Mouse (Mus musculus) mouse embryonic stem cell (cell line): Measurements from ENCODE around the gene Cyp46a1.

Experiments used
- in situ Hi-C, 2 experiments: fragments of 300-500 bp; cut with MboI; formaldehyde crosslinking; loops; 1 replicate in 1 of 2; 3 replicates in 1 of 2; pipeline ENCODE4 v1.14.3; 2019 to 2020; ENCODE audit warnings: low sequenced_read_pairs in 2 of 2, low pct_unique_long_range_greater_than_20kb in 1 of 2, mixed read lengths in 1 of 2; ENCODE audit not compliant: unreplicated experiment in 1 of 2

The Cyp46a1 gene

DNA sequence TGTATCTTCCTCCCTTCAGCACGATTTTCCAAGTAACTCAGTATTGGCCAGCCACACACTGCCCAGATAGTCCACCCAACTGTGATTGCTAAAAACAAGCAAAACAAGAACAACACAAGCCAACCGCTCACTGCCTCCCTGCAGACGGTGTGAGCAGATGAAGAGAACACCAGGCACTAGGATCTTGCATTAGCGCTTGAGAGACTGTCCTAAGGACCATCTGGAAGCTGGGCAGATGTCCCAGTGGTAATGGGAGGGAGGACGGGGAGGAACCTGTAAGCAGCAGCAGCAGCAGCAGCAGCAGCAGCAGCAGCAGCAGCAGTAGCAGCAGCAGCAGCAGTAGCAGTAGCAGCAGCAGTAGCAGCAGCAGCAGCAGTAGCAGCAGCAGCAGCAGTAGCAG lies 14.8 kb downstream of the Cyp46a1 start:
- in situ Hi-C loops = no loop called here

DNA sequence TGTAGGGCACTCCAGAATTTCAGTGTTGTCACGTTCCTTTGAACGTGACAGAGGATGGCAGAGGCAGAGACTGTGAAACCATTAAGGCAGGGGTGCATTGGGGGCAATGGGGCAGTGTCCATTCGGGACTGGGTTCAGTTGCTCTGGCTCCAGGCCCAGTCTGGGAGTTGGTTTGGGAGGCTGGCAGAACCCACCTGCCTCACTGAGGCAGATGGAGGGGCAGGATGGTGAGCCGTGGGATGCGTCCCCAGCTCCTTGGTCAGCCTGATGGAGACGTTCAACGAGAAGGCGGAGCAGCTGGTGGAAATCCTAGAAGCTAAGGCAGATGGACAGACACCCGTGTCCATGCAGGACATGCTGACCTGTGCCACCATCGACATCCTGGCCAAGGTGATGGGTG lies 16.8 kb downstream of the Cyp46a1 start:
- in situ Hi-C loops = no loop called here

DNA sequence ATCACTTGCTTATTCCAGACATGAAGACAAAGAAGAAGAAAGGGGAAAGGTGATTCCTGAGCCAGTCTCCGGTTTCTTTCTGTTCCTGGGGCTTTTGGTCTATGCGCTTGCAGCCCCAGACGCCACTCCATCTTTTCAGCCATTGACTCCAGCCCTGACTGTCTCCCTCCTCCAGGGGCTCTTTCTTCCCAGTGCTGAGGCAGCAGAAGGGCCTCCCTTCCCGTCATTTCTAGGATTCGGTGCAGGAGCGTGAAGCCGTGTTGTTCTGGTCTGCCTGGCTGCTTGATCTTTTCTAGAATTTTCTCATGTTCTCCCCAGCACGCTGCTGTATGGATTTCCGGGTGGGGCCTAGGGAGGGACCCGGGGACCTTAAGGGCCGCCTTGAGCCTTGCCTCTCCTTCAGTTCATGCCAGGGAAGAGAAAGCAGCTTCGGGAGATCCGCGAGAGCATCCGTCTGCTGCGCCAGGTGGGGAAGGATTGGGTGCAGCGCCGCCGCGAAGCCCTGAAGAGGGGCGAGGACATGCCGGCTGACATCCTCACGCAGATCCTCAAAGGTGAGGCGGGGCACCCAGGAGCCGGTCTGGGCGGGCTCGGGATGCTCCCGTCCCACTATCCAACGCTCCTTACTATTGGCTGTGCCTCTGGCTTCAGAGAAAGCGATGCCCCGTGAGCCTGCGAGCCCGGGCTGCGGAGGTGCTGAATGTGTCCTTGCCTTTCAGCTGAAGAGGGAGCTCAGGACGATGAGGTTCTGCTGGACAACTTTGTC lies 18.4 kb downstream of the Cyp46a1 start:
- in situ Hi-C loops = no loop called here

DNA sequence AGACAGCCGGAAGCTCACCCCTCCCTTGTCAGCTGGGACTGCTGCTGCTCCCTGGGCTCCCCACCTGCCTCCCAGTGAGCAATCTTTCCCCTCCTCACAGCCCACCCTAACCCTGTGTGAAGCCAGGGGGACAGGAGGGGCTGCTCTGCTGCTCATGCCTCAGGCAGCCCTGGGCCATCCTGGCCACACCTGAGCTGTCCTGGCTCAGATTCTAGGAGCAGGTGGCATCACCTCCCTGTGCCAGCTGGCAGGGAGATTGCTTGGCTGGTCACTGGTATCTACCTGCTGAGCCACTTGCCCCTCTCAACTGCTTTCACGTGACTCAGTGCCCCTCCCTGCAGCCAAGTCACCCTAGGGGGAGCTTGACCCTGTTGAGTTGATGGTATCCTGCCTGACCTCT lies 20.1 kb downstream of the Cyp46a1 start:
- in situ Hi-C loops = no loop called here

DNA sequence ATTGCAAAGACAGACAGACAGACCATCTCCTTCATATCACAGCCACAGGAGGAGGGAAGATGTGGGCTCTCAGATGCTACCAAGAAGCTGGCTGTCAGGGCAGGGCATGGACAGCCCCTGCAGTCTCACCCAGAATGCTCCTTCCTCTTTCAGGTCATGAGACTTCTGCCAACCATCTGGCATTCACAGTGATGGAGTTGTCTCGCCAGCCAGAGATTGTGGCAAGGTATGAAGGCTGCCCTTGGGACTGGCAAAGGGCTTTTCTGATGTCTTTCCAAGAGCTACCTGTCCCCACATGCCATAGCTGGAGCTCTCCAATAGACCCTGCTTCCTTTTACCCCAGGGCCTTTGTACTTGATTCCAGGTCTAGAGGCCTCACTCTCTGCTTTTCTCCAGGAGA lies 21.1 kb downstream of the Cyp46a1 start:
- in situ Hi-C loops = no loop called here

DNA sequence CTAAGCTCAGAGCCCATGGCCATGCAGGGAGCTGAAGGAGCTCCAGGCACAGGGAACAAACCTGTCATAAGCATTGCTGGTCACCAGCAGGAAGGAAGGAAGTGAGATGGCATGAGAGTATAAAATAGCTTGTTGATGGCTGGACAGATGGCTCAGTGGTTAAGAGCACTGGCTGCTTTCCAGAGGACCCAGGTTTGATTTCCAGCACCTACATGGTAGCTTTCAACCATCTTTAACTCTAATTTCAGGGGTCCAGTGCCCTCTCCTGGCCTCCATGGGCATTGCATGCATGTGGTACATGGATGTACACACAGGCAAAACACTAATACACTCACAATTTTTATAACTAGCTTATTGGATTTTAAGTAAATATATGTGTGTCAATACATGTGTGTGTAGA lies 21.8 kb downstream of the Cyp46a1 start:
- in situ Hi-C loops = no loop called here

DNA sequence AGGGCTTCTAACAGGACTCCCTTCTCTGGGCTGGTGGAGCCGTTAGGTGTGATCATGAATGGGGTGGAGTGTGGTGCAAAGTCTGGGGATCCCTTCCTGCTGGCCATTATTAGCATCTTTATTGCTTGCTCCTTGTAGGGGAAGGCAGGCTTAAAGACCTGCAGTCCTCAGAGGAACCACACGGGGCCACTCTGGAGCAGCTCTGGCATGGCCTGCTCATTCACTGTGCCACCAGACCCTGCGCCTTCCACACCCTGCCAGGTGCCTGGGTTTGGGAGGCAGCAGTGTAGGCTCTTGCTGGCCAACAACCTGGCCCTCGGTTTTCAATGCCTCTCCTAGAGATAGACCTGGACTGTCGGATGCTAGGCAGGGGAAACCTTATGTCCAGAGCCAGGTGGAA lies 29.6 kb downstream of the Cyp46a1 start:
- in situ Hi-C loops = loop anchor here in 1 of 2 experiments (10.0 kb wide), 1 partner anchor 131 kb away; no protein-coding TSS in a partner anchor

DNA sequence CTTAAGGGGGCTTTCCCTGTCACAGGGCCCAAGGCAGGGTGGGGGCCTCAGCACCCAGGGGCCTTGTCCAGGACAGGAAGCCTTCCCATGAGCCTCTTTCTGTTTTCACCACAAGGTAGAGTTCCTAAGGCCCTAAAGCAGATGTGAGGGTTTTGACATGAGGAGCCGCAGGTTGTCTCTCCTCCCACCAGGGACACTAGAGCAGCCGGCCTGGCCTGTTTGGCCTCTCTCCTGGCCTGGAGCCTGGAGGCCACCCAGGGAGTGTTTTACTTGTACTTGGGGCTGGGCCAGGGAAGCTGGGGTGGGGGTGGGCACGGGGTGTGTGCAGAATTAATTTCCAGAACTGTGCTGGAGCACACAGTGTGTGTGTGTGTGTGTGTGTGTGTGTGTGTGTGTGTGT lies 31.2 kb downstream of the Cyp46a1 start:
- in situ Hi-C loops = loop anchor here in 1 of 2 experiments (10.0 kb wide), 1 partner anchor 129 kb away; no protein-coding TSS in a partner anchor

DNA sequence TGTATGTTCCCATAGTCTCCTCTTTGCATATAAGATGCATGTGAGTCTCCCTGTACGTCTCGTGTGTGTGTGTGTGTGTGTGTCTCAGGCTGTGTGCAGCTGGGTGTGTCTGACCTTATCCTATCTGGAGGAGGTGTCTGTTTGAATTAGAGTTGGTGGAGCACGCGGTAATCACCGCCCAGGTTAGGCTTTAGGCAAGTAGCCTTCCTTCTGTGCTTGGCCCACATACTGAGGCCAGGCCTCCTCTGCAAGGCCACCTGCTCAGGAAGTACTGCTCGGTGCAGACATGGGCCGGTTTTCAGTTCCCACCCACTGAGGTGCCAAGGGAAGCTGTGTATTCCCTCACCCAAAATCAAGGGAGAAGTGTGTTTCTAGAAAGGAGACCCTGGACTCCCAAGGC lies 31.7 kb downstream of the Cyp46a1 start:
- in situ Hi-C loops = loop anchor here in 1 of 2 experiments (10.0 kb wide), 1 partner anchor 129 kb away; no protein-coding TSS in a partner anchor

DNA sequence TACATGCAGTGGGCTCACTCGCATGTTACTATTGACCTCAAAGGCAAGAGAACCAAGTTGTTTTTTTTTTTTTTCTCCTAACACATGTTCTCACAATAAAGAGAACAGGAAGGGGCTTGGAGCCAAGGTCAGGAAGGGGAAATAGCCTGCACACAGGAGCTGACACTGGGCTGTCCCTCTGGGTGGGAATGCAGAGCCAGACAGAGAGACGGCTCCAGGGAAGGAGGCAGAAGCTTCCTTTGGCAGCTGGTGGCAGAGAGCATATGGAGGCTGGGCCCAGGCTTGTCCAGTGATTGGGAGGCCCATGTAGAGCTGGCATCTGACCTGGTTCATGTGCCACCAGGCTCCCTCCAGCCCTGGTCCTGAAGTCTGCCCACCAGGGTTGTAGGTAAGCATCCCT lies 33.7 kb downstream of the Cyp46a1 start:
- in situ Hi-C loops = loop anchor here in 1 of 2 experiments (10.0 kb wide), 1 partner anchor 127 kb away; no protein-coding TSS in a partner anchor

DNA sequence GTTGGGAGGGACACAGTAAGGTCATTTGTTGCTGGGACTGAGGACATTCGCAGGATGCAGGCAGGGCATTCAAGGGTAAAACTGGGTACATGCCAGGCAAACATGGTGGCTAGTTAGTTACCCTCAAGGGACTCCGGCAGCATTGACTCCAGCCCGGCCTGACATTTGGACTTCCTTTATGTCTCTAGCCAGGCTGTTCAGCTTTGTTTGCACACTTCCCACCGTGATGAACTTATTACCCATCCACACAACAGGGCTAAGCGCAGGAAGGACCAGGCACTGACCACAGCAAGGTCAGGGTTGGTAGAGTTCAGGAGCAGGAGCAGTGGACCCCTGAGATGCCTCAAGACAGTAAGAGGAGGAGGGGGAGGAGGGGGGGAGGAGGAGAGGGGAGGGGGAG lies 34.7 kb downstream of the Cyp46a1 start:
- in situ Hi-C loops = loop anchor here in 1 of 2 experiments (10.0 kb wide), 1 partner anchor 126 kb away; no protein-coding TSS in a partner anchor

DNA sequence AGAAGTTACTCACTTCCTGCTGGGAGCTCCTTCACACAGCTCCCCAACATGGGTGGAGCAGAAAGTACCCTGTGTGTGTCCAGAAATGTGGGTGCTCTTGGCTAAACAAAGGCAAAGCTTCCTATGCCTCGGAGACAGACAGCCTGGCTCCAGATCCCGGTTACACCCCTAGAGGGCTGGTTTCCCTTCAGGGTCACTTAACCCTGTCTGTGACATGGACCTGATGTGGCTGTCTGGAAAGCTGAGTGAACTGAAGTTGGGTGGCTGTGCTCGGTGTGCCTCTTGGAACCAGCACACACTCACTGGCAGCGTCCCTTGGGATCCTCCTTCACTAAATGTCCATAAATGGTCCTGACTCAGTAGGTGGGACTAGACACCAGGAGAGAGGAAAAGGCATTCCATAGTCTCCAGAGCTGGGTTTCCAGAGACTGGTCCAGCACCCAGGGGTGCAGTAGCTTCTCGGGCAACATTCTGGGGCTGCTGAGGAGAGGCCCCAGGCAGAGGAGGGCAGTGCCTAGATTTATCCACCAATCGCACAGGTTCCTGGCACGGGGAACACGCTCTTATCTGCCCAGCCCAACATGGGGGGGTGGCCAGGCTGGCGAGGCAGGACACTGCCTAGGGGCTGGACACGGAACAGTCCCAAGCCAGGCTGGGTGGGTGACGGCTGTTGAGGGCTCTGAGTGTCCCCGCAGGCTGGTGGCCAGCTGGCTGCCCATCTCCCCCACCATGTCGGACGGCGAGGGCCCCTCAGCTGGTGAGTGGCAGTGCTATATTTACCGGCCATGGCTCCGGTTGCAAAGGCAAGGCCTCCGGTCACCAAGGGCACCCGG lies 36.6 kb downstream of the Cyp46a1 start, which contains the start of gene Eml1:
Gene Eml1 (plus strand): TSS at position 362 of the 833 bp plus-strand sequence.
- in situ Hi-C loops = no loop called here

DNA sequence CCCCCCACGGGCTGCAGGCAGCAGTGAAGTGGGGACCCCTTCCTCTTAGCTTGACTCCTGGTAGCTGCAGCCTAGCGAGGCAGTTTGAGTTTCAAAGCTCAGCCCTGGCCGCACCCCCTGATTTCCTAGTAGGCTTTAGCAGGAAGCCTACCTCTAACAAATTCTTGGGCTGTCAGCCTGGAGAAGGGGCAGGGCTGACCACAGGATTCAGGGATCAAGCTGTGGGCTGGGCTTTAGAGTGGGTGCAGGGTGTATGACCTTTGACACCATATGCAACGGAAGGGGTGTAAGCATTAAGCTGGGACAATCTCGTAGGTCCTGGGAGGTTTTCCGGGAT lies 37.2 kb downstream of the Cyp46a1 start:
- in situ Hi-C loops = no loop called here

DNA sequence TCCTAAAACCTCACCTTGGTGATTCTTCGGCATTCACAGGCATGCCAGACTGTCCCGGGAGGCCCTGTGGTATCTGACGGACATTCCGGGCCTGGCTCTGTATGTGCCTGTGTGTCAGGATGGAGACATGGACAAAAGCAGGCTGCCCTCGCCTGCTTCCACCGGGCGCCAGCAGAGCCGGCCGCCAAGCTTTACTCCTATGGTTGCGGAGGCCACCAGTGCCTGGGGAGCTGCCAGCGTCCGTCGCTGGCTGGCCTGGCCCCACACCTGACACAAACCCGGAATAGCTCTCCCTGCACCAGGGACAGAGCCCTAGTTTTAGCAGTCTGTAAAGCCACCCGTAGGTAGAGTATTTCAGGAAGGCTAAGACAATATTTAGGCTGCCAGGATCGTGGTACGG lies 38.1 kb downstream of the Cyp46a1 start:
- in situ Hi-C loops = no loop called here

DNA sequence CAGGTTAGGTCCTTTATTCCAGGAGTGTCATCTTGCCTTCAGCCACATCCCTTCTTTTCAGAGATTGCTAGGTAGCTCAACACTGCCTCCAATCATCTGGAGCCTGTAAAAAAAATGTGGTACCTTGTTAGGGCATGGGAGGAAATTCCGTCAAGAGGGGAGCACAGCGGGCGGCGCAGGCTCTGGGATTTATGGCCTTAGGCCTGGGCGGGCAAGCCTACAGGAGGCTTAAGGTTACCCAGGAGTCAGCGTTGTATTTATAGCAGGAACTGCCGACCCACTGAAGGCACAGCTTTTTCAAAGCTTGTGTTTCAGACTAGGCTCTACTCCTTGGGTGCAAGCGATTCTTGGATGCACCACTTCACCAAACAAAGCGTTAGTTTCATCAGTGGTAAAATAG lies 39.4 kb downstream of the Cyp46a1 start:
- in situ Hi-C loops = no loop called here

DNA sequence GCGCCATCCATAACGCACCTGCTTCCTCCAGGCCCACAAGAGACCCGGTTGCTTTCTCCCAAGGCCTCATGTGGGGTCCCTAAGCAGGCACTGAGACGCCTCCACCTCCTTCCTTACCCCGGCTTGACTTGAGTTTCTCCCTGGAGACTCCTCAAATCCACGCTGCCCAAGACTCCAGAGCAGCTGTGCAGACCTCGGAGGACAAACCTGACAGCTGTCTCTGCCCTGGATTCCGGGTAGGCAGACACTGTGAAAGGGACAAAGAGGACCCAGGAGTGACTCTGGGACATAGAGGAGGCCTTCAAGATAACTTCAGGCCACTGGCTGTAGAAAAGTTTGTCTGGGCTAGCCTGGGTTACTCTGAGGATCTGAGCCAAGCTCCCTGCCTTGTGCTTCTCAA lies 40.5 kb downstream of the Cyp46a1 start:
- in situ Hi-C loops = no loop called here

DNA sequence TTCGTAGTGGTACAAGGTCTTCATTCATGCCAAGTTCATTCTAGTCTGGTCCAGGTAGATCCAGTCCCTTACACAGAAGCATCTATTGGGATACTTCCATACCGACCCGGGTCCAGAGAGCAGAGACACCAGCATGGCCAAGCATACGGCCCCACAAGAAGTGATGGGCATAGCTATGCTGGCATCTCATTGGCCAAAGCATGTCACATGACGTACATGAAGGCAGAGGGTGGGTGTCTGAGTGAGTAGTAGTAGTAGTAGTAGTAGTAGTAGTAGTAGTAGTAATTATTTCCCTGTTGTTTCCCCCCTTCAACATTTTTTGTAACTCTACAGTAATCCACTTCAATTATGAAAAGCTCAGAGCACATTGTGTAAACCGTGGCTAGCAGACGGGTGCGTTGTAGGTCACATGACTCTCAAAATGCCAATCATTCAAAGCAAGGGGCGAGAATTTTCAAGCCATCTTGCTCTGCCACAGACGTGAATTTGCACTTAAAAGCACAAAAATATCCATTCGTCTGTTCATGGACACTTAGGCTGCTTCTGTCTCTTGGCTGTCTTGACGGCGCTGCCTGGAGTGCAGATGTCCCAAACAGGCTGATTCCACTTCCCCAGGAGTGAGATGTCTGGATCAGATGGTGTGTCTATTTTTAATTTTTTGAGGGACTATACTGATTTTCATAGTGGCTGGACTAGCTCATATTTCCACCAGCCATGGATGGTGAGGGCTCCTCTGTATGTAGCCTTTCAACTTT lies 44.4 kb downstream of the Cyp46a1 start:
- in situ Hi-C loops = no loop called here

DNA sequence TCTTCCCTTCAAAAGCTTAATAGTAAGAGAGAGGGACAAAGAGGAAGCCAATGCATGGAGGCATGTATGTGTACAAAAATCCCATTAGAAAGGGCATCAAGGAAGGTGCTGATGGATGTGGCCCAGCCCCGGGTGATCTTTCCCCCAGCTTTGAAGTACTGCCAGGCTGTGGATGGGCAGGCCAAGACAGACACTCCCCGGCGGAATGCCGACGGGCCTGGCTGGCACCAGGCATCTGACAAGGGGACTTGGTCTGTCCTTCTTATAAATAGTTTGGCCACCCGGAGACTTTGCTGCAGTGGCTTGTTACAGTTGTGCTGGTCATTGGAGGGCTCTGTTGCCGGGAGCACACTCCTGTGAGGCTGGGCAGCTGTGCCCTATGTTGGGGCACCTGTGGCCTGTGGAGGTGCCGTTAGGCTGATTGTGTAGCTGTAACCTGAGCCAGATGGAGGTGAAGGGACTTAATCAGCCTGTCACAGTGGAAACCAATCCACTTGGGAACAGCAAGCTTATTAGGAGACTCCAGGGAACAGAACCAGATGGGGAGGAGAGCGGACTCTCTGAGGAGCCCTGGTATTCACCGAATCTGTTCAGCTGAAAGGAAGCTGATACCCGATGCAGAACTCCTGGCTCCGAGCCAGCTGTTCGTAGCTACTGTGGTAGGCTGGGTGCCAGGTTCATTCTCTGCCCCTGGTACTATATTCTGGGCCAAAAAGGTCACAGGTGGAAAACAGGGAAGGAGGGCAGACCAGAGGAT lies 52.5 kb downstream of the Cyp46a1 start:
- in situ Hi-C loops = no loop called here
